Mouse (Mus musculus): ENCODE measurements around the gene Mrpl21.

Gene Mrpl21

GRCm38 (mm10) chr19:3282572-3283467 lies at the start of gene Mrpl21, which contains the start of gene Ighmbp2:
Gene Mrpl21 (plus strand): TSS chr19:3282901.
Gene Ighmbp2 (minus strand): TSS chr19:3283017.
- peak; percentile 73 for DNase-seq (ENCODE audit: low spot score)

GRCm38 (mm10) chr19:3260016-3260415 lies 22.7 kb upstream of the Mrpl21 start:
- DNase-seq (ENCODE audit: low spot score), result no peak

- no peak for DNase-seq (ENCODE audit: low spot score)
Measured at GRCm38 (mm10) chr19:3260591-3260990, 22.1 kb upstream of the Mrpl21 start.

GRCm38 (mm10) chr19:3261336-3261735 lies 21.4 kb upstream of the Mrpl21 start:
- DNase-seq (ENCODE audit: low spot score), result no peak

GRCm38 (mm10) chr19:3261764-3262525 lies 20.8 kb upstream of the Mrpl21 start:
- no peak for DNase-seq (ENCODE audit: low spot score)

- no peak for DNase-seq (ENCODE audit: low spot score)
Measured at GRCm38 (mm10) chr19:3264348-3264747, 18.4 kb upstream of the Mrpl21 start.

GRCm38 (mm10) chr19:3265180-3265579 lies 17.5 kb upstream of the Mrpl21 start:
- no peak for DNase-seq (ENCODE audit: low spot score)

GRCm38 (mm10) chr19:3266136-3266535 lies 16.6 kb upstream of the Mrpl21 start:
- no peak for DNase-seq (ENCODE audit: low spot score)

- no peak for DNase-seq (ENCODE audit: low spot score)
Measured at GRCm38 (mm10) chr19:3266676-3267075, 16.0 kb upstream of the Mrpl21 start.

- no peak for DNase-seq (ENCODE audit: low spot score)
Measured at GRCm38 (mm10) chr19:3267340-3267739, 15.4 kb upstream of the Mrpl21 start.

- no peak for DNase-seq (ENCODE audit: low spot score)
Measured at GRCm38 (mm10) chr19:3268218-3268980, 14.3 kb upstream of the Mrpl21 start.

GRCm38 (mm10) chr19:3269279-3269678 lies 13.4 kb upstream of the Mrpl21 start:
- DNase-seq (ENCODE audit: low spot score), result no peak

GRCm38 (mm10) chr19:3269803-3270202 lies 12.9 kb upstream of the Mrpl21 start:
- DNase-seq (ENCODE audit: low spot score), result no peak

- DNase-seq (ENCODE audit: low spot score), result no peak
Measured at GRCm38 (mm10) chr19:3271366-3271765, 11.3 kb upstream of the Mrpl21 start.

- DNase-seq (ENCODE audit: low spot score), result no peak
Measured at GRCm38 (mm10) chr19:3273331-3273730, 9.4 kb upstream of the Mrpl21 start.

GRCm38 (mm10) chr19:3275744-3276365 lies 6.8 kb upstream of the Mrpl21 start:
- no peak for DNase-seq (ENCODE audit: low spot score)

GRCm38 (mm10) chr19:3281886-3282285 lies 815 bp upstream of the Mrpl21 start:
- no peak for DNase-seq (ENCODE audit: low spot score)

GRCm38 (mm10) chr19:3289006-3289405 lies 6.3 kb downstream of the Mrpl21 start:
- no peak for DNase-seq (ENCODE audit: low spot score)

- DNase-seq (ENCODE audit: low spot score), result peak; percentile 9
Measured at GRCm38 (mm10) chr19:3292028-3292427, 9.3 kb downstream of the Mrpl21 start.

GRCm38 (mm10) chr19:3292993-3293392 lies 10.3 kb downstream of the Mrpl21 start:
- DNase-seq (ENCODE audit: low spot score), result no peak

- DNase-seq (ENCODE audit: low spot score), result no peak
Measured at GRCm38 (mm10) chr19:3295245-3295644, 12.5 kb downstream of the Mrpl21 start.

- DNase-seq (ENCODE audit: low spot score), result no peak
Measured at GRCm38 (mm10) chr19:3297034-3297433, 14.3 kb downstream of the Mrpl21 start.

Data from spleen, adult 12 weeks (tissue).